Mouse (Mus musculus) lung, postnatal 0 days (tissue): ENCODE measurements around the gene Klf6. TPM values are rescaled to one million over a fixed set of nuclear protein-coding genes. Genes with fewer than 3 reads are reported as not detected.

ENCODE experiments used
- ATAC-seq: fragments of 200-750 bp; cut with Nextera tagmentation; 2 replicates; pipeline ENCODE4 v1.8.0; 2017; ENCODE audit warnings: moderate library complexity
- DNase-seq: peaks from one replicate; pipeline ENCODE4 v3.0.0-alpha.2; 2016; ENCODE audit warnings: low spot score
- H3K27ac ChIP-seq: fragments of 300-500 bp; sonication (generic); 2 replicates; pipeline ENCODE4 v1.5.1; 2014; ENCODE audit warnings: antibody characterized with exemption, mild to moderate bottlenecking, low read length, mixed read lengths
- H3K27me3 ChIP-seq: fragments of 300-500 bp; sonication (generic); replicated peaks from 2 replicates; pipeline ENCODE4 v1.6.1; 2014; ENCODE audit warnings: low read length, mixed read lengths; ENCODE audit not compliant: insufficient read depth
- H3K36me3 ChIP-seq: fragments of 300-500 bp; sonication (generic); 2 replicates; pipeline ENCODE4 v1.6.1; 2014; ENCODE audit warnings: low read length, mixed read lengths; ENCODE audit not compliant: insufficient read depth
- H3K4me1 ChIP-seq: fragments of 300-500 bp; sonication (generic); 2 replicates; pipeline ENCODE4 v1.6.1; 2014; ENCODE audit warnings: antibody characterized with exemption, low read depth, low read length, mixed read lengths; ENCODE audit not compliant: insufficient read depth
- H3K4me2 ChIP-seq: fragments of 300-500 bp; sonication (generic); replicated peaks from 2 replicates; pipeline ENCODE4 v1.6.1; 2014; ENCODE audit warnings: low read depth, mild to moderate bottlenecking, low read length, moderate library complexity, mixed read lengths
- H3K4me3 ChIP-seq: fragments of 300-500 bp; sonication (generic); 2 replicates; pipeline ENCODE4 v1.5.1; 2014; ENCODE audit warnings: low read depth, low read length
- H3K9ac ChIP-seq: fragments of 300-500 bp; sonication (generic); replicated peaks from 2 replicates; pipeline ENCODE4 v1.6.1; 2014; ENCODE audit warnings: low read depth, mild to moderate bottlenecking
- H3K9me3 ChIP-seq: fragments of 300-500 bp; sonication (generic); 2 replicates; pipeline ENCODE4 v1.6.1; 2016; ENCODE audit warnings: low read length, mixed read lengths
- CTCF ChIP-seq: IDR thresholded peaks from 2 replicates; pipeline ENCODE4 v1.5.1; 2016; ENCODE audit warnings: antibody characterized with exemption, mild to moderate bottlenecking
- EP300 ChIP-seq: IDR thresholded peaks from 2 replicates; pipeline ENCODE4 v1.6.1; 2016; ENCODE audit warnings: antibody characterized with exemption, mild to moderate bottlenecking, control low read depth
- WGBS: fragments of 180-500 bp; shearing (Covaris S2); extraction: QIAGEN DNeasy Blood & Tissue Kit; methylation state at CpG from one replicate; pipeline ENCODE4 v1.1.7; 2014; 5-methylcytosine and 5-hydroxymethylcytosine counted together
- polyA plus RNA-seq: library from polyadenylated mRNA; unstranded; fragments of >200 nt; fragmentation: Nextera tagmentation; extraction: Ambion mirVana; gene quantifications from 2 replicates; pipeline ENCODE4 v1.2.1, GENCODE M21; 2015

The Klf6 gene
- polyA plus RNA-seq, 1 experiment from 2014 or later, result 201 TPM

- Histone ChIP-seq H3K27me3 (no peaks in the 10 kb centered on the region), H3K4me1 (peaks cover 25% of the 10 kb centered on the region), H3K4me2 (0 out of 2 replicates have a peak overlapping the region, but pooled peaks have one; percentile 6), H3K36me3 (peaks cover 27% of the 10 kb centered on the region), H3K9ac (no peak overlapping the region), H3K9me3 (no peaks in the 10 kb centered on the region), H3K27ac (peak overlapping the region; percentile 69), H3K4me3 (no peak overlapping the region)
- WGBS, result 21% methylated on average over 14 of the region's 15 CpGs
- peak; percentile 85 for ATAC-seq
- no peak; the same call in 1 of the 2 replicates for TF ChIP-seq CTCF
- peak; percentile 56; the same call in 1 of the 2 replicates for TF ChIP-seq EP300
- DNase-seq, result peak; percentile 95
Observed at GRCm38 (mm10) chr13:5870382-5871272, 9.3 kb downstream of the Klf6 start.

GRCm38 (mm10) chr13:5871414-5871813 is 10.1 kb downstream of the Klf6 start:
- Histone ChIP-seq H3K27ac (no peak overlapping the region), H3K4me3 (no peak overlapping the region), H3K36me3 (peaks cover 20% of the 10 kb centered on the region), H3K9me3 (no peaks in the 10 kb centered on the region), H3K27me3 (no peaks in the 10 kb centered on the region), H3K4me2 (no peak overlapping the region), H3K9ac (no peak overlapping the region), H3K4me1 (peaks cover 20% of the 10 kb centered on the region)
- ATAC-seq (no peak), DNase-seq (peak; percentile 23)
- 59% methylated on average over 7 of the region's 7 CpGs for WGBS
- no peak for TF ChIP-seq CTCF
- peak; percentile 12; the same call in 1 of the 2 replicates for TF ChIP-seq EP300

- H3K27ac ChIP-seq, result no peak overlapping the region
- ATAC-seq, result no peak
- 69% methylated on average over 3 of the region's 3 CpGs for WGBS
- DNase-seq, result peak; percentile 46
- peaks cover 10% of the 10 kb centered on the region; the same call in 1 of the 2 replicates for H3K4me1 ChIP-seq
- H3K9ac ChIP-seq, result no peak overlapping the region
- H3K4me2 ChIP-seq, result no peak overlapping the region
- TF ChIP-seq EP300, result no peak
- TF ChIP-seq CTCF, result no peak
- H3K27me3 ChIP-seq, result no peaks in the 10 kb centered on the region
- peaks cover under 1% of the 10 kb centered on the region; the same call in 1 of the 2 replicates for H3K36me3 ChIP-seq
- no peak overlapping the region for H3K4me3 ChIP-seq
- H3K9me3 ChIP-seq, result no peaks in the 10 kb centered on the region
Observed at GRCm38 (mm10) chr13:5873681-5874080, 12.4 kb downstream of the Klf6 start.

DNA sequence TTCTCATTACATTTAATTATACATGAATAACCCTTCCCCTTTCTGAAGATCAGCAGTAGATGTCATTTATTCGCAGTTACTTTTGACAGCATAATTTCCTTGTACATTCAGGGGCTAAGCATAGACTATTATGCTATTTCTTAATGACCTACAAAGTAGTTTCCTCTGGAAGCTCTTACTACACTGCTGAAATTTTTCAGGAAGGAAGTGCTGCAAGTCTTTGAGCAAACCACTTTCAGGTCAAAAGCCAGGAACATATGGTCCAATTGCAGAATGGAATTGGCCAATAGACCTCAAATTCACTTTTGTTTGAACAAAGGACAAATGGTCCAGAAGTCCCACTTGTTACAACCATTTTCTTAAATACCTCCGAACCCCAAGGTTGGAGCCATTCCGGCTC is 14.2 kb downstream of the Klf6 start:
- Histone ChIP-seq H3K4me1 (peaks cover 3% of the 10 kb centered on the region; the same call in 1 of the 2 replicates), H3K27ac (no peak overlapping the region), H3K4me2 (no peak overlapping the region), H3K9ac (no peak overlapping the region), H3K27me3 (no peaks in the 10 kb centered on the region), H3K4me3 (no peak overlapping the region), H3K36me3 (no peaks in the 10 kb centered on the region), H3K9me3 (no peaks in the 10 kb centered on the region)
- DNase-seq, result peak; percentile 66
- WGBS, result 71% methylated on average over 3 of the region's 3 CpGs
- TF ChIP-seq CTCF, result no peak
- peak; percentile 47 for TF ChIP-seq EP300
- 0 out of 2 replicates have a peak, but pooled peaks have one; percentile 23 for ATAC-seq

GRCm38 (mm10) chr13:5878748-5879147 is 17.5 kb downstream of the Klf6 start:
- TF ChIP-seq CTCF (no peak), EP300 (no peak)
- no peak for ATAC-seq

GRCm38 (mm10) chr13:5886810-5887209 is 25.5 kb downstream of the Klf6 start:
- WGBS, result 84% methylated on average over 4 of the region's 4 CpGs
- no peaks in the 10 kb centered on the region for H3K27me3 ChIP-seq
- H3K4me2 ChIP-seq, result no peak overlapping the region
- H3K4me3 ChIP-seq, result no peak overlapping the region
- TF ChIP-seq EP300, result 0 out of 2 replicates have a peak, but pooled peaks have one; percentile 10
- TF ChIP-seq CTCF, result no peak
- DNase-seq (peak; percentile 27), ATAC-seq (peak; percentile 47)
- H3K4me1 ChIP-seq, result no peaks in the 10 kb centered on the region
- no peaks in the 10 kb centered on the region for H3K9me3 ChIP-seq
- H3K36me3 ChIP-seq, result no peaks in the 10 kb centered on the region
- no peak overlapping the region for H3K27ac ChIP-seq
- H3K9ac ChIP-seq, result no peak overlapping the region

More at GRCm38 (mm10) chr13:5878748-5879147, 17.5 kb downstream of the Klf6 start:
- Histone ChIP-seq H3K4me2 (no peak overlapping the region), H3K36me3 (no peaks in the 10 kb centered on the region), H3K9ac (no peak overlapping the region), H3K27me3 (no peaks in the 10 kb centered on the region), H3K9me3 (no peaks in the 10 kb centered on the region), H3K27ac (no peak overlapping the region), H3K4me3 (no peak overlapping the region), H3K4me1 (no peaks in the 10 kb centered on the region)
- 52% methylated on average over 4 of the region's 4 CpGs for WGBS
- no peak for DNase-seq
